10 mouse cellular contexts compared by ENCODE assay signal in the genomic region with DNA sequence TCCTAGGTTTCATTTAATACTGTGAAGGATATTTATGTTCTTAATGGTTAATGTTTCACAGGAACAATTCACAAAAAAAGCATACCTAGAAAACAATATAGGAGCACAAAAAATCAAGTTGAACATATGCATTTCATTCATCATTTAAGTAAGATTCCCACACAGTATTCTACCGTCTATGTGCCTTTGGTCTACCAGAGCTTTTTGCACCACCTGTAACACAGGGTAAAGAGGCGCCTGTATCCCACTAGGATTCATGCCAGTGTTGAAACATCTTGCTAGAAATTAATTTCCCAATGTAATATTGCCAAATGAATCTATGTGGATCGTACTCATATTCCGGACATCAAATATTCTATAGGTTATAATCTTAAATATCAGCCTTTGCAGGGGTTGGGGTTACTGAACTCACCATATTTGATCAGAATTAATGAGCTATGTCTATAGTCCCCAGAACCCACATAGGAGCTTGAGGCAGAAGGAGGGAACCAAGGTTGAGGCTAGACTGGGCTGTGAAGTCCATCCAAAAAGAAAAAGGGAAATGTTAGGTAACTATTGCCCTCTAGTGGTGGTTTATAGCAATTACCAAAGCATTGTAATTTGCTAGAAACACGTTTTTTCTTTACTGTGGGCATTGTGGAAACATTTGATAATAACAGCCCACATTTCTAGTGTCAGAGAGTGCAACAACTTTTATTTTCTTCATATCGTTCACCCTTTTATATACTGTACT.
DNase-seq lines count a peak whose midpoint lies in the region; ATAC-seq and TF ChIP-seq lines count a peak whose summit lies in the region.
"Had no signal": no experiment of that assay in that cellular context is flagged by ENCODE, and none has a peak within 500 bp of the region (broad histone marks: within the 10 kb centered on the region; RNA-seq: fewer than 3 reads in every experiment).

No protein-coding gene starts in this region.

- no peaks in the 10 kb centered on the region for H3K36me3 ChIP-seq in C2C12 (ENCODE audit: control insufficient read depth, insufficient read depth)
- no peaks in the 10 kb centered on the region for H3K36me3 ChIP-seq in hindbrain, embryonic 13.5 days
- H3K36me3 ChIP-seq: embryonic facial prominence, embryonic 15.5 days; lung, embryonic 15.5 days had no signal

- H3K79me3 ChIP-seq in C2C12 (ENCODE audit: low read depth): no peaks in the 10 kb centered on the region

- ATAC-seq in hindbrain, embryonic 13.5 days (ENCODE audit: low FRiP score): peak; percentile 79

- H3K79me2 ChIP-seq in C2C12 (ENCODE audit: control insufficient read depth, insufficient read depth): no peaks in the 10 kb centered on the region

- H3K27ac ChIP-seq in hindbrain, embryonic 13.5 days: no peak overlapping the region
- H3K27ac ChIP-seq: embryonic facial prominence, embryonic 15.5 days; lung, embryonic 15.5 days had no signal

- no peak overlapping the region for H3ac ChIP-seq in C2C12 (ENCODE audit: control insufficient read depth, insufficient read length, low read depth)

- peak; percentile 43 for DNase-seq in kidney, adult 9 months
- DNase-seq in kidney, postnatal 25 days: no peak
- peak; percentile 73 for DNase-seq in brain, embryonic 14.5 days (ENCODE audit: low read depth)
- peak; percentile 2 for DNase-seq in skeletal muscle tissue, adult 2 months (ENCODE audit: low read depth, low spot score)
- no peak for DNase-seq in urinary bladder, postnatal 4 days (ENCODE audit: low spot score in 2 of 2)
- DNase-seq in spleen, postnatal 4 days (ENCODE audit: low spot score in 2 of 2): no peak

- no peaks in the 10 kb centered on the region for H3K27me3 ChIP-seq in C2C12 (ENCODE audit: control insufficient read depth, insufficient read depth, insufficient read length)
- no peaks in the 10 kb centered on the region for H3K27me3 ChIP-seq in hindbrain, embryonic 13.5 days
- H3K27me3 ChIP-seq: embryonic facial prominence, embryonic 15.5 days; lung, embryonic 15.5 days had no signal

- H3K4me2 ChIP-seq in hindbrain, embryonic 13.5 days: no peak overlapping the region
- H3K4me2 ChIP-seq: embryonic facial prominence, embryonic 15.5 days; lung, embryonic 15.5 days had no signal

- peak; percentile 26 for TF ChIP-seq CTCF in C2C12 (IDR thresholded peaks at IDR 0.05; ENCODE audit: control insufficient read depth, insufficient read depth, insufficient read length)
- peak; percentile 50 for TF ChIP-seq CTCF in brain, embryonic 14.5 days (IDR thresholded peaks at IDR 0.05; ENCODE audit: borderline replicate concordance, extremely low read depth, insufficient read depth, insufficient read length)

- no peaks in the 10 kb centered on the region for H3K4me1 ChIP-seq in hindbrain, embryonic 13.5 days (replicated peaks)
- H3K4me1 ChIP-seq: embryonic facial prominence, embryonic 15.5 days; lung, embryonic 15.5 days had no signal

- WGBS in hindbrain, embryonic 13.5 days: 56% methylated on average over 6 of the region's 6 CpGs

- no peaks in the 10 kb centered on the region for H3K9me3 ChIP-seq in hindbrain, embryonic 13.5 days
- H3K9me3 ChIP-seq: embryonic facial prominence, embryonic 15.5 days; lung, embryonic 15.5 days had no signal

- H3K4me3 ChIP-seq in C2C12 (ENCODE audit: insufficient read depth, poor library complexity, severe bottlenecking): no peak overlapping the region
- no peak overlapping the region for H3K4me3 ChIP-seq in hindbrain, embryonic 13.5 days
- H3K4me3 ChIP-seq: embryonic facial prominence, embryonic 15.5 days; lung, embryonic 15.5 days had no signal

- no peak for TF ChIP-seq POLR2A in brain, embryonic 14.5 days (IDR thresholded peaks at IDR 0.05; ENCODE audit: borderline replicate concordance, extremely low read depth, insufficient read depth, insufficient read length, poor library complexity, severe bottlenecking)

- no peak overlapping the region for H3K9ac ChIP-seq in hindbrain, embryonic 13.5 days
- H3K9ac ChIP-seq: embryonic facial prominence, embryonic 15.5 days; lung, embryonic 15.5 days had no signal

TF ChIP-seq in C2C12, 6 proteins besides CTCF, POLR2A, EP300 and RAD21:
- TF ChIP-seq MAX (IDR thresholded peaks at IDR 0.05): no peak
- no peak for TF ChIP-seq FOSL1 (IDR thresholded peaks at IDR 0.05; ENCODE audit: insufficient read depth, low read length, poor library complexity, severe bottlenecking)
- no peak for TF ChIP-seq CEBPB (IDR thresholded peaks at IDR 0.05; ENCODE audit: low read depth)
- TF ChIP-seq MYOG (IDR thresholded peaks at IDR 0.05; ENCODE audit: control insufficient read depth, extremely low read depth, insufficient read length): no peak
- TF ChIP-seq MYOD1 (IDR thresholded peaks at IDR 0.05; ENCODE audit: control insufficient read depth, insufficient read length, low read depth): no peak

Comparison
In these comparisons a context has a peak if more than half of its experiments do, and no peak if none do; other contexts are left out.
1. DNase-seq: peak in kidney, adult 9 months (single experiment), brain, embryonic 14.5 days (single experiment) and skeletal muscle tissue, adult 2 months (single experiment); none in kidney, postnatal 25 days (0 of 2), urinary bladder, postnatal 4 days (0 of 2) and spleen, postnatal 4 days (0 of 2).